Mouse (Mus musculus): Measurements from ENCODE around the gene Itgbl1. TPM values are rescaled to one million over a fixed set of nuclear protein-coding genes. Genes with fewer than 3 reads are reported as not detected.
"Not testable (repeated sequence)": the region's sequence is repeated elsewhere in the genome, so short reads cannot be mapped to it uniquely, and the experiment has no call there.

Gene Itgbl1
- 0.02 and 0.07 TPM in 2 replicates for polyA plus RNA-seq (2015; fragmentation: Nextera tagmentation; extraction: Ambion mirVana)

- Histone ChIP-seq H3K36me3 (replicated peaks) (no peaks in the 10 kb centered on the region), H3K27ac (replicated peaks) (no peak within 1 kb of the TSS), H3K9ac (no peak within 1 kb of the TSS), H3K27me3 (no peaks in the 10 kb centered on the region), H3K9me3 (replicated peaks) (no peaks in the 10 kb centered on the region), H3K4me1 (replicated peaks) (no peaks in the 10 kb centered on the region), H3K4me2 (no peak within 1 kb of the TSS), H3K4me3 (replicated peaks) (no peak within 1 kb of the TSS)
- 35% methylated on average over 7 of the region's 7 CpGs for WGBS (ENCODE audit: insufficient replicate concordance)
- ATAC-seq (ENCODE audit: insufficient read depth), result no peak
Measured at GRCm38 (mm10) chr14:123659921-123660385, at the start of gene Itgbl1. Itgbl1 (plus strand) TSS chr14:123659971.

GRCm38 (mm10) chr14:123622969-123623368, 36.8 kb upstream of the Itgbl1 start:
- Histone ChIP-seq H3K36me3 (replicated peaks) (no peaks in the 10 kb centered on the region), H3K4me2 (no peak overlapping the region), H3K9me3 (replicated peaks) (no peaks in the 10 kb centered on the region), H3K27ac (replicated peaks) (no peak overlapping the region), H3K4me1 (replicated peaks) (no peaks in the 10 kb centered on the region), H3K27me3 (peaks cover 16% of the 10 kb centered on the region), H3K9ac (no peak overlapping the region), H3K4me3 (replicated peaks) (no peak overlapping the region)
- WGBS (ENCODE audit: insufficient replicate concordance), result 71% methylated on average over 1 of the region's 1 CpGs
- ATAC-seq (ENCODE audit: insufficient read depth), result no peak

- H3K4me1 ChIP-seq (replicated peaks), result no peaks in the 10 kb centered on the region
- H3K9ac ChIP-seq, result no peak within 1 kb of the TSS
- H3K27ac ChIP-seq (replicated peaks), result no peak within 1 kb of the TSS
- no peak for ATAC-seq (ENCODE audit: insufficient read depth)
- H3K4me2 ChIP-seq, result no peak within 1 kb of the TSS
- no peaks in the 10 kb centered on the region for H3K9me3 ChIP-seq (replicated peaks)
- H3K36me3 ChIP-seq (replicated peaks), result no peaks in the 10 kb centered on the region
- WGBS (ENCODE audit: insufficient replicate concordance), result 2% methylated on average over 47 of the region's 47 CpGs
- H3K4me3 ChIP-seq (replicated peaks), result no peak within 1 kb of the TSS
- peaks cover 16% of the 10 kb centered on the region for H3K27me3 ChIP-seq
Measured at GRCm38 (mm10) chr14:123626501-123627179, 33.1 kb upstream of the Itgbl1 start, which contains the start of gene Nalcn. Nalcn (minus strand) TSS chr14:123627144.

DNA sequence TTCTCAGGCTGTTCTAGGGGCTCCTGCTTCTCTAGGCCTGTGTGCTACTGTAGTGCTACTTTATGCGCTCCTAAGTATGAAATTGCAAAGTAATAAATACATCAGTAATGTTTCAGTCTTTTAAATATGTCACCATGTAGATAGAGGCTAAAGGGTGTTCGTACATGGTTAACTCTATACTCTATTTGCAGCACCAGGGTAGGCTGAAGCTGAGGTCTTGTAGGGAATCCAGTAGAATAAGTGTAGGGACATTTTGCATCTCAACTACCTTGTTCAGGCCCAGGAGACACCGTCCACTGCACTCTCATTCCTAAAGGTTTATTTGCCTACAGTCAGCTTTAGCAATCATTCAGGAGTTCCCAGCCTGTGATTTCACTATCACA, 32.6 kb upstream of the Itgbl1 start:
- no peak overlapping the region for H3K9ac ChIP-seq
- H3K36me3 ChIP-seq (replicated peaks), result no peaks in the 10 kb centered on the region
- H3K9me3 ChIP-seq (replicated peaks), result no peaks in the 10 kb centered on the region
- H3K4me3 ChIP-seq (replicated peaks), result no peak overlapping the region
- H3K27ac ChIP-seq (replicated peaks), result no peak overlapping the region
- no peak overlapping the region for H3K4me2 ChIP-seq
- 47% methylated on average over 3 of the region's 3 CpGs for WGBS (ENCODE audit: insufficient replicate concordance)
- no peak for ATAC-seq (ENCODE audit: insufficient read depth)
- peaks cover 16% of the 10 kb centered on the region for H3K27me3 ChIP-seq
- H3K4me1 ChIP-seq (replicated peaks), result no peaks in the 10 kb centered on the region

- H3K27ac ChIP-seq (replicated peaks), result no peak overlapping the region
- no peak overlapping the region for H3K9ac ChIP-seq
- WGBS (ENCODE audit: insufficient replicate concordance), result 15% methylated on average over 20 of the region's 20 CpGs
- H3K4me3 ChIP-seq (replicated peaks), result no peak overlapping the region
- H3K9me3 ChIP-seq (replicated peaks), result no peaks in the 10 kb centered on the region
- no peak for ATAC-seq (ENCODE audit: insufficient read depth)
- H3K4me1 ChIP-seq (replicated peaks), result no peaks in the 10 kb centered on the region
- H3K36me3 ChIP-seq (replicated peaks), result no peaks in the 10 kb centered on the region
- H3K27me3 ChIP-seq, result no peaks in the 10 kb centered on the region
- H3K4me2 ChIP-seq, result no peak overlapping the region
Measured at GRCm38 (mm10) chr14:123661091-123661491, 1.3 kb downstream of the Itgbl1 start.

GRCm38 (mm10) chr14:123662386-123662785, 2.6 kb downstream of the Itgbl1 start:
- Histone ChIP-seq H3K4me3 (replicated peaks) (no peak overlapping the region), H3K4me1 (replicated peaks) (no peaks in the 10 kb centered on the region), H3K4me2 (no peak overlapping the region), H3K27me3 (no peaks in the 10 kb centered on the region), H3K27ac (replicated peaks) (no peak overlapping the region), H3K9me3 (replicated peaks) (no peaks in the 10 kb centered on the region), H3K36me3 (replicated peaks) (no peaks in the 10 kb centered on the region), H3K9ac (no peak overlapping the region)
- 40% methylated on average over 1 of the region's 1 CpGs for WGBS (ENCODE audit: insufficient replicate concordance)
- ATAC-seq (ENCODE audit: insufficient read depth), result no peak

- no peaks in the 10 kb centered on the region for H3K27me3 ChIP-seq
- no peak overlapping the region for H3K4me3 ChIP-seq (replicated peaks)
- ATAC-seq (ENCODE audit: insufficient read depth), result no peak
- H3K36me3 ChIP-seq (replicated peaks), result no peaks in the 10 kb centered on the region
- H3K9ac ChIP-seq, result no peak overlapping the region
- no peak overlapping the region for H3K4me2 ChIP-seq
- no peaks in the 10 kb centered on the region for H3K9me3 ChIP-seq (replicated peaks)
- no peak overlapping the region for H3K27ac ChIP-seq (replicated peaks)
- H3K4me1 ChIP-seq (replicated peaks), result no peaks in the 10 kb centered on the region
Measured at GRCm38 (mm10) chr14:123663206-123663605, 3.4 kb downstream of the Itgbl1 start.

DNA sequence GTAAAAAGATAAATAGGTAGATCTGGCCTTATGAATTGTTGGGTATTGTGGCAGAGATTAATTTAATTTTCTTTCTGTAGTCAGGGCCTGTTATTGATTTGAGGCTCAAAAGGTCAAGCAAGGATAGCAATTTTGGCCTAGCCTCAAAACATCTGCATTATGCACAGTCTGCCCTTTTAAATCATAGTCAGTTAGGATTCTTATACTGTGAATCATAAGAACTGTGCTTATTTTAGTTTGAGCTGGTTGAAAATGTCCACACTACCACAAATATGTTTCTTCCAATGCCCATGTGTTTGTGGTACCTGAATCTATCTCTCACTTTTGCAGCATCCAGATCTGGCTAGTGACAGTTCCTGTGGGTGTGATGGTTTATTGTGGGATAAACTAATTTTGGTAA, 4.7 kb downstream of the Itgbl1 start:
- ATAC-seq (ENCODE audit: insufficient read depth), result no peak
- H3K4me3 ChIP-seq (replicated peaks), result no peak overlapping the region

DNA sequence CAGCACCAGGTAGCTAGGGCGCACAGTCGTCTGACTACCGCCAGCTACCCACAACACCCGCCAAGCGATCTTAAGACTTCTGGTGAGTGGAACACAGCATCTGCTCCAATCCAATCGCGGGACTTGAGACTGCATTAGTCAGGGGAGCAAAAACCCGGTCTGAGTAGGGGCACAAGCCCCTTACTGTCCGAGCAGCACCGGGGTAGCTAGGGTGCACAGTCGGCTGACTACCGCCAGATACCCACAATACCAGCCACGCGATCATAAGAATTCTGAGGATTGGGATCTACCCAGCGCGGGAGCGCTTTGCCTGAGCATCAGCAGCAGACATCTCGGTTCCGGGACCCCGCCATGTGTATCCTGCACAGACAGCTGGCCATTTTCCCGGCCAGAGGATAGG, 11.3 kb downstream of the Itgbl1 start:
- not testable (repeated sequence) for H3K9ac ChIP-seq; H3K4me1 ChIP-seq (replicated peaks); ATAC-seq (ENCODE audit: insufficient read depth); H3K4me3 ChIP-seq (replicated peaks); H3K36me3 ChIP-seq (replicated peaks); H3K27ac ChIP-seq (replicated peaks); H3K27me3 ChIP-seq; H3K9me3 ChIP-seq (replicated peaks); H3K4me2 ChIP-seq
- 63% methylated on average over 21 of the region's 21 CpGs for WGBS (ENCODE audit: insufficient replicate concordance)

More for the DNA sequence above, 4.7 kb downstream of the Itgbl1 start:
- Histone ChIP-seq H3K9me3 (replicated peaks) (no peaks in the 10 kb centered on the region), H3K4me1 (replicated peaks) (no peaks in the 10 kb centered on the region), H3K27me3 (no peaks in the 10 kb centered on the region), H3K27ac (replicated peaks) (no peak overlapping the region), H3K4me2 (no peak overlapping the region), H3K36me3 (replicated peaks) (no peaks in the 10 kb centered on the region), H3K9ac (no peak overlapping the region)

DNA sequence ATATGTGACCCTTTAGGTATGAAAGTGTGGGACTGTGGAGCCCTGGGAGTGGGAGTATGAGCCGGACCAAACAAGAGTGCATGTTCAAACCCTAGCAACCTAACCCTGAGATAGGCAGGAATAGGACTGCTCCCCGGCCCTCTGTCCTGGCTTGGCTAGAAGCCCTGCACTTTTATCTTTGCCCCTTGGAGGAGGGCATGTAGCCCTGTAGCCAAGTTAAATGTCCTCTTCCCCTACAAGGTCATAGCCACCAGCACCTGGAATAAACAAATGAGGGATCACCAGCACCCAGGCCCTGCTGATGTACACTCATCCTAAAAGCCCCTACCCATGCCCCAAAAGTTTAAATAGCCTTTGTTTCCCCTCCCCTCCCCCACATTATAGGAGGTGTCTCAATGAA, 18.3 kb downstream of the Itgbl1 start:
- no peak for ATAC-seq (ENCODE audit: insufficient read depth)
- no peaks in the 10 kb centered on the region for H3K4me1 ChIP-seq (replicated peaks)
- WGBS (ENCODE audit: insufficient replicate concordance), result 53% methylated on average over 2 of the region's 2 CpGs
- H3K4me2 ChIP-seq, result no peak overlapping the region
- H3K9ac ChIP-seq, result no peak overlapping the region
- no peak overlapping the region for H3K4me3 ChIP-seq (replicated peaks)
- H3K27ac ChIP-seq (replicated peaks), result no peak overlapping the region
- no peaks in the 10 kb centered on the region for H3K27me3 ChIP-seq
- H3K9me3 ChIP-seq (replicated peaks), result no peaks in the 10 kb centered on the region
- no peaks in the 10 kb centered on the region for H3K36me3 ChIP-seq (replicated peaks)

DNA sequence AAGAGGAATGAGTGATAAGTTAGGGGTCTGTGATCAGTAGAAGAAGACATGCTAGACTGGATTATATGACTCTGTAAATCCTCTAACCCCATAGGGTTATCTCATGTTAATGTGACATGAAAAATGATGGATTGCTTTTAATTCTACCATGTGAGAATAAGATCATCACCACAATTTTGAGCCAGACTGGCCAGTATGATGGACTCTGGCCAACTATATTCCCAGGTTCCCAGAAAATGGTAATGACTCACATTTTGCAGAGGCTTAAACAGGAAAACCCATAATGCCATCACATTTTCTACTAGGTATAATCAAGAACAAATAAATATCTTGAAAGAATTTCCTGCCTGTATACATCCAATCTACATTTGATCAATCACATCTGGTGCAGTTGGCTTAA, 55.0 kb downstream of the Itgbl1 start:
- no peak overlapping the region for H3K9ac ChIP-seq
- no peak overlapping the region for H3K27ac ChIP-seq (replicated peaks)
- H3K27me3 ChIP-seq, result no peaks in the 10 kb centered on the region
- H3K36me3 ChIP-seq (replicated peaks), result no peaks in the 10 kb centered on the region
- H3K9me3 ChIP-seq (replicated peaks), result no peaks in the 10 kb centered on the region
- H3K4me2 ChIP-seq, result no peak overlapping the region
- no peak for ATAC-seq (ENCODE audit: insufficient read depth)
- H3K4me1 ChIP-seq (replicated peaks), result no peaks in the 10 kb centered on the region
- no peak overlapping the region for H3K4me3 ChIP-seq (replicated peaks)

DNA sequence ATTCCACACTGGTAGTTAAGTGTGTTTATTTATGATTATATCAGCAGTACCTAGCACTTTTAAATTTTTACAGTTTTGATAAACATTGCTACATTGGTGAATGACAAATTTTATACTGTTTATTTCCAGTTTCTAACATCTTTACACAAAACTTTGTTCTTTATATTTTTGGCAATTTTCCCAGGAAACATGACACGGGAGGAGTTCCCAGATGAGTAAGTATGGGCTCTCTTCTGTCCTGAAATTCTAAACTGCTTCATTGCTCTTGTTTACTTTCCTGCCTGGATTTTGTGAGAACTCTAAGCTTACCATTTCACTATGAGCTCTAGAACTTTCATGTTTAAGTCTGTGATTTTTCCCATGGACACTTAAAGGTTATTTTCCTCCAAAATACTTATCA, 82.3 kb downstream of the Itgbl1 start:
- ATAC-seq (ENCODE audit: insufficient read depth), result no peak
- no peaks in the 10 kb centered on the region for H3K36me3 ChIP-seq (replicated peaks)

More for the DNA sequence above, 82.3 kb downstream of the Itgbl1 start:
- H3K9ac ChIP-seq, result no peak overlapping the region
- 54% methylated on average over 1 of the region's 1 CpGs for WGBS (ENCODE audit: insufficient replicate concordance)
- no peak overlapping the region for H3K4me3 ChIP-seq (replicated peaks)
- H3K4me2 ChIP-seq, result no peak overlapping the region
- H3K4me1 ChIP-seq (replicated peaks), result no peaks in the 10 kb centered on the region
- no peaks in the 10 kb centered on the region for H3K9me3 ChIP-seq (replicated peaks)
- H3K27me3 ChIP-seq, result no peaks in the 10 kb centered on the region
- H3K27ac ChIP-seq (replicated peaks), result no peak overlapping the region

Measured in liver, embryonic 15.5 days (tissue).